Mouse (Mus musculus): ENCODE measurements around the gene Hpse2. TPM values are rescaled to one million over a fixed set of nuclear protein-coding genes. Genes with fewer than 3 reads are reported as not detected.

Gene Hpse2
- polyA plus RNA-seq, 1 experiment, result 0.05 TPM

- Histone ChIP-seq H3K4me1 (ENCODE audit: control insufficient read depth, insufficient read depth, low read length) (no peaks in the 10 kb centered on the region), H3K27me3 (replicated peaks; ENCODE audit: control insufficient read depth, insufficient read depth, low read length) (no peaks in the 10 kb centered on the region), H3K36me3 (ENCODE audit: control insufficient read depth, insufficient read depth, low read length) (no peaks in the 10 kb centered on the region), H3K4me3 (ENCODE audit: insufficient read depth, low read depth, low read length) (no peak overlapping the region), H3K27ac (ENCODE audit: insufficient read depth, low read depth, low read length) (no peak overlapping the region)
- DNase-seq, result no peak
- WGBS, result 90% methylated on average over 3 of the region's 3 CpGs
- TF ChIP-seq CTCF (conservative IDR thresholded peaks at IDR 0.05; ENCODE audit: insufficient read depth, insufficient read length, low read depth, low read length) (no peak), POLR2A (IDR thresholded peaks at IDR 0.05; ENCODE audit: low read depth, low read length) (no peak)
Measured at GRCm38 (mm10) chr19:43087216-43087615, 300.9 kb downstream of the Hpse2 start.

GRCm38 (mm10) chr19:43064155-43064554, 324.0 kb downstream of the Hpse2 start:
- H3K36me3 ChIP-seq (ENCODE audit: control insufficient read depth, insufficient read depth, low read length), result no peaks in the 10 kb centered on the region
- H3K27ac ChIP-seq (ENCODE audit: insufficient read depth, low read depth, low read length), result no peak overlapping the region
- no peaks in the 10 kb centered on the region for H3K4me1 ChIP-seq (ENCODE audit: control insufficient read depth, insufficient read depth, low read length)
- TF ChIP-seq POLR2A (IDR thresholded peaks at IDR 0.05; ENCODE audit: low read depth, low read length) (no peak), CTCF (conservative IDR thresholded peaks at IDR 0.05; ENCODE audit: insufficient read depth, insufficient read length, low read depth, low read length) (no peak)
- H3K4me3 ChIP-seq (ENCODE audit: insufficient read depth, low read depth, low read length), result no peak overlapping the region
- no peak for DNase-seq
- H3K27me3 ChIP-seq (replicated peaks; ENCODE audit: control insufficient read depth, insufficient read depth, low read length), result no peaks in the 10 kb centered on the region
- 61% methylated on average over 2 of the region's 2 CpGs for WGBS

- no peak overlapping the region for H3K4me3 ChIP-seq (ENCODE audit: insufficient read depth, low read depth, low read length)
- WGBS, result 60% methylated on average over 4 of the region's 4 CpGs
- no peak overlapping the region for H3K27ac ChIP-seq (ENCODE audit: insufficient read depth, low read depth, low read length)
- H3K27me3 ChIP-seq (replicated peaks; ENCODE audit: control insufficient read depth, insufficient read depth, low read length), result no peaks in the 10 kb centered on the region
- DNase-seq, result no peak
- no peaks in the 10 kb centered on the region for H3K36me3 ChIP-seq (ENCODE audit: control insufficient read depth, insufficient read depth, low read length)
- no peaks in the 10 kb centered on the region for H3K4me1 ChIP-seq (ENCODE audit: control insufficient read depth, insufficient read depth, low read length)
- TF ChIP-seq CTCF (conservative IDR thresholded peaks at IDR 0.05; ENCODE audit: insufficient read depth, insufficient read length, low read depth, low read length) (no peak), POLR2A (IDR thresholded peaks at IDR 0.05; ENCODE audit: low read depth, low read length) (no peak)
Measured at GRCm38 (mm10) chr19:43044506-43044905, 343.6 kb downstream of the Hpse2 start.

GRCm38 (mm10) chr19:43042721-43043120, 345.4 kb downstream of the Hpse2 start:
- TF ChIP-seq POLR2A (IDR thresholded peaks at IDR 0.05; ENCODE audit: low read depth, low read length) (no peak), CTCF (conservative IDR thresholded peaks at IDR 0.05; ENCODE audit: insufficient read depth, insufficient read length, low read depth, low read length) (no peak)
- DNase-seq, result no peak
- Histone ChIP-seq H3K4me1 (ENCODE audit: control insufficient read depth, insufficient read depth, low read length) (no peaks in the 10 kb centered on the region), H3K27ac (ENCODE audit: insufficient read depth, low read depth, low read length) (no peak overlapping the region), H3K36me3 (ENCODE audit: control insufficient read depth, insufficient read depth, low read length) (no peaks in the 10 kb centered on the region), H3K4me3 (ENCODE audit: insufficient read depth, low read depth, low read length) (no peak overlapping the region), H3K27me3 (replicated peaks; ENCODE audit: control insufficient read depth, insufficient read depth, low read length) (no peaks in the 10 kb centered on the region)
- 80% methylated on average over 2 of the region's 2 CpGs for WGBS

- 87% methylated on average over 2 of the region's 2 CpGs for WGBS
- H3K4me3 ChIP-seq (ENCODE audit: insufficient read depth, low read depth, low read length), result no peak overlapping the region
- no peak for TF ChIP-seq POLR2A (IDR thresholded peaks at IDR 0.05; ENCODE audit: low read depth, low read length)
- TF ChIP-seq CTCF (conservative IDR thresholded peaks at IDR 0.05; ENCODE audit: insufficient read depth, insufficient read length, low read depth, low read length), result no peak
Measured at GRCm38 (mm10) chr19:43042211-43042610, 345.9 kb downstream of the Hpse2 start.

GRCm38 (mm10) chr19:43036381-43036780, 351.8 kb downstream of the Hpse2 start:
- no peaks in the 10 kb centered on the region for H3K36me3 ChIP-seq (ENCODE audit: control insufficient read depth, insufficient read depth, low read length)
- H3K4me1 ChIP-seq (ENCODE audit: control insufficient read depth, insufficient read depth, low read length), result no peaks in the 10 kb centered on the region
- H3K27ac ChIP-seq (ENCODE audit: insufficient read depth, low read depth, low read length), result no peak overlapping the region
- 77% methylated on average over 4 of the region's 4 CpGs for WGBS
- no peaks in the 10 kb centered on the region for H3K27me3 ChIP-seq (replicated peaks; ENCODE audit: control insufficient read depth, insufficient read depth, low read length)
- no peak for DNase-seq
- TF ChIP-seq CTCF (conservative IDR thresholded peaks at IDR 0.05; ENCODE audit: insufficient read depth, insufficient read length, low read depth, low read length), result no peak
- TF ChIP-seq POLR2A (IDR thresholded peaks at IDR 0.05; ENCODE audit: low read depth, low read length), result no peak
- H3K4me3 ChIP-seq (ENCODE audit: insufficient read depth, low read depth, low read length), result no peak overlapping the region

More at GRCm38 (mm10) chr19:43042211-43042610, 345.9 kb downstream of the Hpse2 start:
- Histone ChIP-seq H3K27me3 (replicated peaks; ENCODE audit: control insufficient read depth, insufficient read depth, low read length) (no peaks in the 10 kb centered on the region), H3K27ac (ENCODE audit: insufficient read depth, low read depth, low read length) (no peak overlapping the region), H3K4me1 (ENCODE audit: control insufficient read depth, insufficient read depth, low read length) (no peaks in the 10 kb centered on the region), H3K36me3 (ENCODE audit: control insufficient read depth, insufficient read depth, low read length) (no peaks in the 10 kb centered on the region)
- DNase-seq, result no peak

DNA sequence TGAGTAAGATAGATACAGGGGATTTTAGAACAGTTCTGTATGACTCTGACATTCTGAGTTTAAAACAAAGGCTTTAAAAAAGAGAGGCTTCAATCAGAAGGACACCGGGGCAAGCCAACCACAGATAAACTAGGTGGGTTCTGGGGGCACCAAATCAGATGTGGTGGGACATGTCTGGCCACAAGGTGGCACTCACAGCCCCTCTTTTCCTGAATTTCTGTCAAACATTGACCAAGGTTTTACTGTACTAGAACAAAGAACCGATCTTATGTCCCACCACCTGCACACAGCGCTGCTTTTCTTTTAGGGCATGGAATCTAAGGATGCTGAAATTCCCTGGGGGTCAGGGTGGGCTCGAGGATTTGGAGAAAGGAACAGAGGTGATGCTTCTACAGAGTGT, 360.9 kb downstream of the Hpse2 start:
- H3K4me1 ChIP-seq (ENCODE audit: control insufficient read depth, insufficient read depth, low read length), result no peaks in the 10 kb centered on the region
- no peaks in the 10 kb centered on the region for H3K27me3 ChIP-seq (replicated peaks; ENCODE audit: control insufficient read depth, insufficient read depth, low read length)
- 24% methylated on average over 4 of the region's 4 CpGs for WGBS
- no peak overlapping the region for H3K4me3 ChIP-seq (ENCODE audit: insufficient read depth, low read depth, low read length)
- peak; percentile 26 for DNase-seq
- H3K36me3 ChIP-seq (ENCODE audit: control insufficient read depth, insufficient read depth, low read length), result no peaks in the 10 kb centered on the region
- TF ChIP-seq CTCF (conservative IDR thresholded peaks at IDR 0.05; ENCODE audit: insufficient read depth, insufficient read length, low read depth, low read length), result peak; percentile 62
- TF ChIP-seq POLR2A (IDR thresholded peaks at IDR 0.05; ENCODE audit: low read depth, low read length), result no peak
- no peak overlapping the region for H3K27ac ChIP-seq (ENCODE audit: insufficient read depth, low read depth, low read length)

Data from kidney, adult 2 months (tissue).